Mouse (Mus musculus): ENCODE results near the gene Atp8b4. TPM values are rescaled to one million over a fixed set of nuclear protein-coding genes. Genes with fewer than 3 reads are reported as not detected.

Atp8b4 gene
- polyA plus RNA-seq, 1 experiment from 2014 or later = 0.03 TPM

DNA sequence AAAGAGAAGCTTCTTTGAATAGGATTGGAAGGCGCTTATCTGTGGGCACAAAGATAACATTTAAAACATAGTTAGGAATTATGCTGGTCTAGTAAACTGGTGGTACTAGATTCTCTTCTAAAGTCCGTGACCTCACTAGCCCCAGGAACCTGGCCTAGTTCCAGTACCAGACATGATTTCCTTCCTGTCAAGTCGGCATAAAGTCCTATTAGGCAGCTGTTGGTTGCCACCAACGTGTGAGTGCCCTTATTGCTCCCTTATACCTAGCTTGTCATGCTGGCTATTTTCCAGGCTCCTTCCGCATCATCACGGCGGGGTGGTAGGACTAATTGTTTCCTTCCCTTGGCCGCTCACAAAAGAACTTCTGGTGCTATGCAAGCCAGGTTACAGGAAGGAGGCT lies 21.6 kb upstream of the Atp8b4 start:
- ChIA-PET POLR2A (no interaction called here), CTCF (interaction anchor here (0.9 to 1.4 kb wide), 3 partner anchors 10 to 49 kb away, joined by 3 read pairs; partner anchors contain the start of gene Atp8b4)
- no peaks in the 10 kb centered on the region for H3K27me3 ChIP-seq
- in situ Hi-C loops (cut with MboI; ENCODE audit: low pct_unique_long_range_greater_than_20kb) = loop anchor here (10.0 kb wide), 1 partner anchor 157 kb away; no protein-coding TSS in a partner anchor
- TF ChIP-seq CTCF (IDR thresholded peaks at IDR 0.05) = no peak
- ATAC-seq (no peak), DNase-seq (ENCODE audit: low read depth, low spot score) (no peak)

GRCm38 (mm10) chr2:126521471-126521870 lies 21.0 kb upstream of the Atp8b4 start:
- TF ChIP-seq CTCF (IDR thresholded peaks at IDR 0.05) = no peak
- ChIA-PET POLR2A (no interaction called here), CTCF (interaction anchor here (1.2 to 1.4 kb wide), 2 partner anchors 21 to 49 kb away, joined by 3 read pairs; partner anchors contain the start of gene Atp8b4)
- DNase-seq (ENCODE audit: low read depth, low spot score) (no peak), ATAC-seq (no peak)
- H3K27me3 ChIP-seq = peaks cover 1% of the 10 kb centered on the region
- in situ Hi-C loops (cut with MboI; ENCODE audit: low pct_unique_long_range_greater_than_20kb) = loop anchor here (10.0 kb wide), 1 partner anchor 157 kb away; no protein-coding TSS in a partner anchor

DNA sequence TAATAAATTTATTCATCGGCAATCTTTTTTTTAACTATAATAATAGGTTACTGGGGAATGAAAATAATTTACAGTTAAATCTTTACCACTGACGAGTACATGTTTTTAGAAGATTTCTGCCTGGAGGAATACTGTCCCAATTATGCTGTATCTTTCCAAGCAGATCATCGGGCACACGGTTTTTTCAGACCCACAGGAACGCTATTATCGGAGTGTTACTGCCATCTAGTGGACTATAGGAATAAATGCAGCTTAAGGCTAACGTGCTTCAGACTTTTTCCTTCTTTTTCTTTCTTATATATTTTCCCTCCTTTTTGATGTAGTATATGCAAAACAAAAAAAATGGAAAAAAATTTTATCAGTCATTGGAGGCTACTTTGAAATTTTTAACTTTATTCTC lies 20.4 kb upstream of the Atp8b4 start:
- H3K27me3 ChIP-seq = peaks cover 7% of the 10 kb centered on the region
- ATAC-seq (no peak), DNase-seq (ENCODE audit: low read depth, low spot score) (no peak)
- peak; percentile 56 for TF ChIP-seq CTCF (IDR thresholded peaks at IDR 0.05)
- CTCF ChIA-PET = interaction anchor here (1.2 kb wide), 1 partner anchor 20 kb away, joined by 3 read pairs; the partner anchor contains the start of gene Atp8b4
- in situ Hi-C loops (cut with MboI; ENCODE audit: low pct_unique_long_range_greater_than_20kb) = loop anchor here (10.0 kb wide), 1 partner anchor 156 kb away; no protein-coding TSS in a partner anchor
- POLR2A ChIA-PET = no interaction called here

DNA sequence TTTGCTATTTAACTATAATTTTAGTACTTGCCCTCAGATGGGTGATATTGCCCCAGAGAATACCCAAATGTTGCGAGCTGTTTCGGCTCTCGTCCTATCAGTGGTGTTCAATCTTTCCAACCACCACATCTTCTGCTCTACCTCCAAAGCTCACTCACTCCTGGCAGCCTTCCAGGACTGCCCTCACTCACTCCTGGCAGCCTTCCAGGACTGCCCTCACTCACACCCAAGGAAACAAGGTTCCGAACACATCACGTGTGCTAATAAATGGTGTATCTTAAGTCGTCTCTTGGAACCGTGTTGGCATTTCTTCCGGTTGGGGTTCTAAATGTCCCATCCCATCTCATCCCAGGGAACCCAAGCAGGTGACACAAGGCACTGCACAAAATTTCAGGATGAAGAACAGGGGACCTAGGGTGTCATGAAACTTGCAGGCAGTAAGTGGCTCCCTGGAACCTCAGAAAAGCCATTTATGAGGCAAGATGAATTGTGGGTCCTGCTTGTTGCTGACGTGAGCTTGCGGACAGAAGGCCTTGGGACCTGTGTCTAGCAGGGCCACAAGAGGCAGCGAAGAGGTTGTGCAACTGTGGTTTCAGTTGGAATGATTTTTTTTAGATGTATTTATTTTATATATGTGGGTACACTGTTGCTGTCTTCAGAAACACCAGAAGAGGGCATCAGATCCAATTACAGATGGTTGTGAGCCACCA lies 19.6 kb upstream of the Atp8b4 start:
- H3K27me3 ChIP-seq = peaks cover 7% of the 10 kb centered on the region
- no peak for DNase-seq (ENCODE audit: low read depth, low spot score)
- ChIA-PET CTCF (no interaction called here), POLR2A (interaction anchor here (0.7 kb wide), 1 partner anchor 19 kb away, joined by 3 read pairs; the partner anchor contains the start of gene Atp8b4)
- ATAC-seq = no peak
- in situ Hi-C loops (cut with MboI; ENCODE audit: low pct_unique_long_range_greater_than_20kb) = loop anchor here (10.0 kb wide), 3 partner anchors 155 to 865 kb away; no protein-coding TSS in a partner anchor
- TF ChIP-seq CTCF (IDR thresholded peaks at IDR 0.05) = no peak

DNA sequence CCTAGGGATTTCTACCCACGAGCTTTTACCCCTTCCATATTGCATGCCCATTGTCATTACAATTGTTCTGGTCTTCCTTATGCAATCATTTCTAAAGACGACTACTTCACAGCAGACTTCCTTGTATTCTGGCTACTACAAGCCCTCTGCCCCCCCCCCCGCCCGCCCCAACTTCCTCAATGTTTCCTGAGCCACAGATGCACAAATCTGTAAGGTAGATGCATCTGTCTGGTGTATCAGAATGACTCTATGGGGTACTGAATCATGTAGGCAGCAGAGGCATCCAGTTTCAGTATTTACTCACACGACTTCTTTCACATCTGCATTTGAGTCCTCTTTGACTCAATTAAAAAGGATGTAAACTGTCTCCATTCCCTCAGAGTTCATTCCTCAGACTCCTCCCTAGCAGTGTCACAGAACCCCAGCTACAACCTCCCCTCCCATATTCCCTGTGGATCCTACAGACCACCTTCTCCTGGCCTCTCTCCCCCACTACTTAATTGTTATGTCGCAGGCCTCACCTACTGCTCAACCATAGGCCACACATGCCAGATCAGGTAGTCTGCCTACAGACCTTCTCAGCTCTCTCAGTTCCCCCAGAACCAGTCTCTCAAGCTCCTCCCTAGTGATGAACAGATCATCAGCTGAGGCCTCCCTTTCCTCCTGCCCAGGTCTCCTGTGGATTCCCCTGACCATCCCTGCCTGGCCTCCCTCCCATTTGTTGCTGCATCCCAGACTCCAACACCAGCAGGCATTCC lies 14.8 kb upstream of the Atp8b4 start:
- POLR2A ChIA-PET = no interaction called here
- ATAC-seq (no peak), DNase-seq (ENCODE audit: low read depth, low spot score) (no peak)
- TF ChIP-seq CTCF (IDR thresholded peaks at IDR 0.05) = no peak
- H3K27me3 ChIP-seq = peaks cover 7% of the 10 kb centered on the region
- CTCF ChIA-PET = no interaction called here
- in situ Hi-C loops (cut with MboI; ENCODE audit: low pct_unique_long_range_greater_than_20kb) = loop anchor here (10.0 kb wide), 2 partner anchors 630 to 860 kb away; no protein-coding TSS in a partner anchor

GRCm38 (mm10) chr2:126508228-126508627 lies 7.8 kb upstream of the Atp8b4 start:
- in situ Hi-C loops (cut with MboI; ENCODE audit: low pct_unique_long_range_greater_than_20kb) = no loop called here
- DNase-seq (ENCODE audit: low read depth, low spot score) (no peak), ATAC-seq (no peak)
- no peak for TF ChIP-seq CTCF (IDR thresholded peaks at IDR 0.05)
- CTCF ChIA-PET = interaction anchor here (1.8 kb wide), 1 partner anchor 35 kb away, joined by 3 read pairs; no protein-coding TSS in a partner anchor
- H3K27me3 ChIP-seq = peaks cover 12% of the 10 kb centered on the region
- POLR2A ChIA-PET = no interaction called here

DNA sequence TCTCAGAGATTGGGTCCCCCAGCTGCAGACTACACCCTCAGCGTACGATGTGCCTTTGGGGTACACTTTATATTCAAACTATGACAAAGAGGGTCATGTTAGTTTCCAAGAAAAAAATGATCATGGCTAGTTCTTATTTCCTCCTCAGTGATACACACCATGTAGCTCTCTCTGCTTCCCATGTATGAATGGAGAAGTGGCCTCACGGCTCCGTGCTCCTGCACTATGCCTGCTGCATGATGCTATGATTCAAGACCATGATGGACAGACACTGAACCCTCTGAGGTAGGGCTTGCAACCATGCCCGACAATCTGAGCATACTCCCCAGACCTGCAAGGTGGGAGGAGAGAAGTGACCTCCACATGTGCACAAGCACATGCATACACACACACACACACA lies 7.0 kb upstream of the Atp8b4 start:
- no peak for ATAC-seq
- in situ Hi-C loops (cut with MboI; ENCODE audit: low pct_unique_long_range_greater_than_20kb) = no loop called here

DNA sequence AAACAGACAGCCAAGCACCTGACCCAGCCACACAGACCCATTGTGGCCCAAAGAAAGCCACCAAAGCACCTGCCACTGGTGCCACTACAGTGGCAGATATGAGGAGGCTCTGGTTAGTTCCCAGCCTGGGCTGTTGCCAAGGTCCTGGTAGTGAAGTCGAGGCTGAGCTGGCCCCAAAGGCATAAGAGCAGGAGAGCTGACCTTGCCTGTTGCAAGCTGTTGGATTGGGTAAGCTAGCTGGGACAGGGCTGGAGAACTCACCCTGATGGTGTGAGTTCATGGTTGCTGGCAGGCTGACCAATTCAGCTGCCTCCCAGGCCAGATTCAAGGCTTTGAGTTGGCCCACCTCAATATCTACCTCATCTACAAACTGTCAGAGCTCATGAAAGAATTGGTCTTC lies 4.7 kb upstream of the Atp8b4 start:
- H3K27me3 ChIP-seq = peaks cover 13% of the 10 kb centered on the region
- no peak for TF ChIP-seq CTCF (IDR thresholded peaks at IDR 0.05)
- no peak for DNase-seq (ENCODE audit: low read depth, low spot score)
- CTCF ChIA-PET = no interaction called here
- ATAC-seq = no peak
- POLR2A ChIA-PET = no interaction called here
- in situ Hi-C loops (cut with MboI; ENCODE audit: low pct_unique_long_range_greater_than_20kb) = no loop called here

More for the DNA sequence above, 7.0 kb upstream of the Atp8b4 start:
- ChIA-PET CTCF (interaction anchor here (1.8 kb wide), 1 partner anchor 35 kb away, joined by 3 read pairs; no protein-coding TSS in a partner anchor), POLR2A (no interaction called here)
- H3K27me3 ChIP-seq = peaks cover 12% of the 10 kb centered on the region
- DNase-seq (ENCODE audit: low read depth, low spot score) = no peak
- no peak for TF ChIP-seq CTCF (IDR thresholded peaks at IDR 0.05)

- TF ChIP-seq CTCF (IDR thresholded peaks at IDR 0.05) = no peak
- ATAC-seq (no peak), DNase-seq (ENCODE audit: low read depth, low spot score) (no peak)
- POLR2A ChIA-PET = no interaction called here
- H3K27me3 ChIP-seq = peaks cover 13% of the 10 kb centered on the region
- CTCF ChIA-PET = no interaction called here
- in situ Hi-C loops (cut with MboI; ENCODE audit: low pct_unique_long_range_greater_than_20kb) = no loop called here
These were observed 744 bp downstream of the Atp8b4 start for GRCm38 (mm10) chr2:126499730-126500129.

DNA sequence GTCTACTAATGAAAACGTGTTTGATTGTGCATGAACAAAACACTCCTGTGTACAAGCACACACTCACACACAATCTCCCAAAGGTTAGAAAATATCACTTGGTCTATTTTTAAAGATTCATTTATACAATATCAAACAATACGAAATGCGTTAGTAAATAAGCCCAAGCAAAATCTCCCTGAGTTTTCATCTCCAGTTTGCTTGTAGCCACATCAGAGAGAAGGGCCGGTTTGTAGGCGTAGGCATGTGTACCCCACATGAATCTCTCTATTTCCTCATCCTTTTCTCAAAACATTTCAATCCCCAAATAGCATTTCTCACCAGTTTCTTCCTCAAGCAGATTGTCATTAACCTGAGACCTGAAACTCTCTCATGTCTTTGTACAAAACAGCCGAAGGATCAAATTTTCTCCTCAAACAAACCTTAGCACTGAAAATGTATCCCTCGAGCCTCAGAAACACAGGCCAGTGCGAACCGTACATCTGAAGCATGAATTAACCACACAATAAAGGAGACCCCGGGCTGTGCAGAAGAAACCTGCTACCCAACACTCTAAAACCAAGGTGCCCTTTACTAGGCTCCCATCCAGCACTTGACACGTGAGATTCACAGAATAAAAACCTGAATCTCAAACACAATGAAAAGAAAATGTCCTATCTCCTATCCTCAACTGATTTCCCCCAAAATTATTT lies 1.6 kb downstream of the Atp8b4 start:
- ChIA-PET POLR2A (no interaction called here), CTCF (no interaction called here)
- ATAC-seq = no peak
- no peak for DNase-seq (ENCODE audit: low read depth, low spot score)
- in situ Hi-C loops (cut with MboI; ENCODE audit: low pct_unique_long_range_greater_than_20kb) = no loop called here
- TF ChIP-seq CTCF (IDR thresholded peaks at IDR 0.05) = no peak
- H3K27me3 ChIP-seq = peaks cover 17% of the 10 kb centered on the region

Measured in Patski (cell line).